In the genomic region with DNA sequence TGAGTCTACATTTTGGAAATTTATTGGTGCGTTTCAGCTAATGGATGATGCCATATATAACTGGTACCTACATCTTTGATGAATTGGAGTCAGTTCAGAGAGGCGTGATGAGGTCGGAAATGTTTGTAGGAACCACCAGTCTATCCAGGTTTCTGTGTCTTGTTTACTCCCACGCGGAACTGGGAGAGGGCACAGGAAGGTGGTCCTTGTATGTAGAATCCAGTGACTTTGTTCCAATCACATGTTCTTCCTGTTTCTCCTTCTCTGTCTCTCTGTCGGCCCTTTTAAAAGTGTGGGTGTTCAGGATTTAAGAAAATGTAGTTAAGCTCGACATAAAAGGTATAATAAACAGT, we compare ENCODE assay signal across 19 mouse cellular contexts. TPM values are rescaled to one million over a fixed set of nuclear protein-coding genes. Genes with fewer than 3 reads are reported as not detected.
A peak's percentile ranks its signal among the peaks of the same experiment; 100 is the strongest.
DNase-seq lines count a peak whose midpoint lies in the region; ATAC-seq and TF ChIP-seq lines count a peak whose summit lies in the region.
"Had no signal": no experiment of that assay in that cellular context is flagged by ENCODE, and none has a peak within 500 bp of the region (broad histone marks: within the 10 kb centered on the region; RNA-seq: fewer than 3 reads in every experiment).

No protein-coding gene starts in this region.

- ATAC-seq in forebrain, embryonic 15.5 days (replicated peaks): no peak
- no peak for ATAC-seq in hindbrain, postnatal 0 days
- ATAC-seq in neural tube, embryonic 12.5 days (ENCODE audit: low FRiP score, low read depth): peak; percentile 17; the same call in 1 of the 2 replicates

- TF ChIP-seq CTCF in layer of hippocampus, adult 2 months (conservative IDR thresholded peaks at IDR 0.05): no peak
- no peak for TF ChIP-seq CTCF in hindbrain, postnatal 0 days (IDR thresholded peaks at IDR 0.05; ENCODE audit: low read depth)

- H3K27me3 ChIP-seq in forebrain, embryonic 15.5 days: no peaks in the 10 kb centered on the region
- no peaks in the 10 kb centered on the region for H3K27me3 ChIP-seq in hindbrain, postnatal 0 days (ENCODE audit: insufficient read depth, low read length)
- no peaks in the 10 kb centered on the region for H3K27me3 ChIP-seq in neural tube, embryonic 12.5 days (replicated peaks)

- H3K4me1 ChIP-seq in forebrain, embryonic 15.5 days: peaks cover 82% of the 10 kb centered on the region
- H3K4me1 ChIP-seq in hindbrain, postnatal 0 days (ENCODE audit: insufficient read depth, low read length): 0 out of 2 replicates have a peak, but pooled peaks cover 5% of the 10 kb centered on the region
- peaks cover 42% of the 10 kb centered on the region for H3K4me1 ChIP-seq in neural tube, embryonic 12.5 days

- WGBS in forebrain, embryonic 15.5 days: 46% methylated on average over 7 of the region's 7 CpGs
- WGBS in hindbrain, postnatal 0 days: 54% methylated on average over 7 of the region's 7 CpGs
- WGBS in neural tube, embryonic 12.5 days: 46% methylated on average over 7 of the region's 7 CpGs

- peak overlapping the region; percentile 20 for H3K4me3 ChIP-seq in layer of hippocampus, adult 2 months
- no peak overlapping the region for H3K4me3 ChIP-seq in forebrain, embryonic 15.5 days
- H3K4me3 ChIP-seq in hindbrain, postnatal 0 days (ENCODE audit: low read length): no peak overlapping the region
- H3K4me3 ChIP-seq in neural tube, embryonic 12.5 days: no peak overlapping the region
- H3K4me3 ChIP-seq: limb, embryonic 10.5 days had no signal

- H3K4me2 ChIP-seq in forebrain, embryonic 15.5 days (replicated peaks): peak overlapping the region; percentile 16; the same call in 1 of the 2 replicates
- H3K4me2 ChIP-seq in hindbrain, postnatal 0 days (ENCODE audit: low read depth, low read length): peak overlapping the region; percentile 27
- 0 out of 2 replicates have a peak overlapping the region, but pooled peaks have one; percentile 32 for H3K4me2 ChIP-seq in neural tube, embryonic 12.5 days (replicated peaks)

- H3K36me3 ChIP-seq in forebrain, embryonic 15.5 days: no peaks in the 10 kb centered on the region
- H3K36me3 ChIP-seq in hindbrain, postnatal 0 days (ENCODE audit: insufficient read depth, low read length): no peaks in the 10 kb centered on the region
- H3K36me3 ChIP-seq in neural tube, embryonic 12.5 days: no peaks in the 10 kb centered on the region

- H3K9ac ChIP-seq in forebrain, embryonic 15.5 days (replicated peaks): no peak overlapping the region
- no peak overlapping the region for H3K9ac ChIP-seq in hindbrain, postnatal 0 days (replicated peaks; ENCODE audit: low read length)
- no peak overlapping the region for H3K9ac ChIP-seq in neural tube, embryonic 12.5 days

- no peaks in the 10 kb centered on the region for H3K9me3 ChIP-seq in forebrain, embryonic 15.5 days
- H3K9me3 ChIP-seq in hindbrain, postnatal 0 days (ENCODE audit: low read length): no peaks in the 10 kb centered on the region
- no peaks in the 10 kb centered on the region for H3K9me3 ChIP-seq in neural tube, embryonic 12.5 days
- H3K9me3 ChIP-seq: limb, embryonic 10.5 days had no signal

- H3K27ac ChIP-seq in layer of hippocampus, adult 2 months: no peak overlapping the region
- peak overlapping the region; percentile 67 for H3K27ac ChIP-seq in forebrain, embryonic 15.5 days (replicated peaks)
- no peak overlapping the region for H3K27ac ChIP-seq in hindbrain, postnatal 0 days
- H3K27ac ChIP-seq in neural tube, embryonic 12.5 days: no peak overlapping the region
- H3K27ac ChIP-seq: limb, embryonic 10.5 days had no signal

- no peak for DNase-seq in layer of hippocampus, adult 2 months (ENCODE audit: low spot score in 2 of 2)
- DNase-seq in layer of hippocampus, postnatal 25 days (ENCODE audit: extremely low spot score in 1 of 2, low spot score in 1 of 2): no peak
- no peak for DNase-seq in hindbrain, postnatal 0 days (ENCODE audit: low spot score)
- no peak for DNase-seq in urinary bladder, postnatal 14 days (ENCODE audit: low spot score)
- DNase-seq in urinary bladder, adult 2 months (ENCODE audit: low spot score): no peak
- DNase-seq in lung, postnatal 36 days: no peak
- DNase-seq: adrenal gland, adult 8-10 months; cerebellum, adult 8-10 months; gastrocnemius, postnatal 25 days; kidney, adult 18-20 months; kidney, postnatal 10 days; lung, adult 18-20 months; right cerebral cortex, postnatal 14 days; spleen, adult 18-20 months; thymus, postnatal 25 days had no signal

RNA-seq across cellular contexts. Expression of a gene that starts 23.3 kb away (rescaled TPM):
- total RNA-seq in layer of hippocampus, adult 2 months (2021): 10 to 100 TPM; 36.9 to 42.7 TPM
- 10 to 100 TPM; 37.1 to 38.1 TPM for total RNA-seq in layer of hippocampus, postnatal 25 days (2021)
- polyA plus RNA-seq in forebrain, embryonic 15.5 days (2015; fragmentation: Nextera tagmentation; extraction: Ambion mirVana): 212 and 221 TPM in 2 replicates
- total RNA-seq in hindbrain, postnatal 0 days (2014; rRNA removed): 39.1 and 50.7 TPM in 2 replicates
- polyA plus RNA-seq in hindbrain, postnatal 0 days (2015; fragmentation: Nextera tagmentation; extraction: Ambion mirVana): 74.1 and 80.0 TPM in 2 replicates
- 144 and 147 TPM in 2 replicates for polyA plus RNA-seq in neural tube, embryonic 12.5 days (2016; fragmentation: Nextera tagmentation; extraction: Ambion mirVana)
- 4.4 and 4.9 TPM in 2 replicates for polyA plus RNA-seq in urinary bladder, adult 2 months (2012; rRNA removed)
- polyA plus RNA-seq: C2C12 had no signal

Comparison
In these comparisons a context has a peak if more than half of its experiments do, and no peak if none do; other contexts are left out.
1. RNA of a gene that starts 23.3 kb away (polyA plus RNA-seq): 212 to 221 TPM in forebrain, embryonic 15.5 days, 144 to 147 TPM in neural tube, embryonic 12.5 days and 74.1 to 80.0 TPM in hindbrain, postnatal 0 days; 4.4 to 4.9 TPM in urinary bladder, adult 2 months; every median in the first group is over 10 times any median in the second.
2. Peak in every context shown above with its lines, with median percentiles within 50 percentile points of each other: H3K4me2 ChIP-seq.